ENCODE assay signal across 8 mouse cellular contexts in the genomic region with DNA sequence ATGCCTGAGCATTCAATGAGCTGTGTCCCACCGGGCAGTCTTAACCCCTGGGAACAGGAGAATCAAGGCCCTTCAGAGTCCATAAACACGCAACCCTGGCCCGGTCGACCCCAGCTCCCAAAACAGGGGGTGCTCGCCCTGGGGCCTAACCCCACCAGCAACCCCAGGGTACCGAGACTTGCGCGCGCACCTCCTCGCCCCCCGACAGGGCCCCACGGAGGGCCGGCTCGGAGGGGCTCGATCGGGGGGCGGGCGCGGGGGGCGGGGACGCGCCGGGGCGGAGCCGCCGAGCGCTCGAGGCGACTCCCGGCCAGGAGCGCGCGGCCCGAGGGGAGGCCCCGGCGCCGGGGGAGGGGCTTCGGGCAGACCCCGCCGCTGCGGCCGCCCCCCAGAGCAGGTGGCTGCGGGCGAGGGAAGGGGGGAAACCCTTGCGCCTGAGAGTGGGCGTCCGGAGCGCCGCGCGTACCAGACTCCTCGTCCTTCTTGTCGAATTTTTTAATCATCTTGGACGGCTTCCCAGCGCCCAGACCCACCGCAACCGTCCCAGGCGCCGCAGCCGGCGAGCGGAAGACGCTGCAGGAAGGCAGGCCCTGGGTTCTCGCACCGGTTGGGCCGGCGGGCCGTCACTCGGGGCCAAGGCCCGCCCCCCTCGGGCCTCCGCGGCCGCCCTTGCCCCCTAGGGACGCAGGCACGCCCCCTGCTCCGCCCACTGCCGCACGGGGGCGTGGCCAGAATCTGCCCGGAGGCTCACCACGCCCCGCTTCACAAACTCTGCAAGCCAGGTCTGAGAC. TPM values are rescaled to one million over a fixed set of nuclear protein-coding genes. Genes with fewer than 3 reads are reported as not detected.
DNase-seq lines count a peak whose midpoint lies in the region; ATAC-seq and TF ChIP-seq lines count a peak whose summit lies in the region.

A gene (minus strand): TSS at position 600 of the 791 bp plus-strand sequence.

- no peaks in the 10 kb centered on the region for H3K79me2 ChIP-seq in C2C12 (ENCODE audit: control insufficient read depth, insufficient read depth)

- H3K4me3 ChIP-seq in C2C12 (ENCODE audit: insufficient read depth, poor library complexity, severe bottlenecking), result peak within 1 kb of the TSS; percentile 57
- H3K4me3 ChIP-seq in erythroblast, embryonic 14.5 days (replicated peaks), result peak within 1 kb of the TSS; percentile 94
- H3K4me3 ChIP-seq in heart, embryonic 12.5 days, result peak within 1 kb of the TSS; percentile 78
- peak within 1 kb of the TSS; percentile 79 for H3K4me3 ChIP-seq in kidney, postnatal 0 days (replicated peaks; ENCODE audit: low read depth, low read length)
- peak within 1 kb of the TSS; percentile 74 for H3K4me3 ChIP-seq in liver, embryonic 11.5 days (ENCODE audit: low read depth, low read length)
- peak within 1 kb of the TSS; percentile 52 for H3K4me3 ChIP-seq in stomach, embryonic 14.5 days (ENCODE audit: low read depth, low read length)

- H3K9ac ChIP-seq in heart, embryonic 12.5 days, result peak within 1 kb of the TSS; percentile 84
- H3K9ac ChIP-seq in kidney, postnatal 0 days (ENCODE audit: low read depth, low read length), result peak within 1 kb of the TSS; percentile 67
- H3K9ac ChIP-seq in liver, embryonic 11.5 days (ENCODE audit: low read depth, low read length), result peak within 1 kb of the TSS; percentile 77
- peak within 1 kb of the TSS; percentile 57 for H3K9ac ChIP-seq in stomach, embryonic 14.5 days (replicated peaks; ENCODE audit: low read depth, low read length)

- H3K27ac ChIP-seq in heart, embryonic 12.5 days (ENCODE audit: poor library complexity, severe bottlenecking), result peak within 1 kb of the TSS; percentile 96
- peak within 1 kb of the TSS; percentile 96 for H3K27ac ChIP-seq in kidney, postnatal 0 days
- H3K27ac ChIP-seq in liver, embryonic 11.5 days (ENCODE audit: low read depth, low read length), result peak within 1 kb of the TSS; percentile 84
- H3K27ac ChIP-seq in stomach, embryonic 14.5 days (ENCODE audit: low read length), result peak within 1 kb of the TSS; percentile 95

- WGBS in heart, embryonic 12.5 days, result 1% methylated on average over 70 of the region's 83 CpGs
- under 1% methylated on average over 67 of the region's 83 CpGs for WGBS in kidney, postnatal 0 days
- under 1% methylated on average over 79 of the region's 83 CpGs for WGBS in liver, embryonic 11.5 days
- under 1% methylated on average over 76 of the region's 83 CpGs for WGBS in stomach, embryonic 14.5 days

- peak; percentile 97 for DNase-seq in brain, embryonic 14.5 days (ENCODE audit: low read depth)
- peak; percentile 95 for DNase-seq in kidney, postnatal 0 days (ENCODE audit: low spot score)
- DNase-seq in liver, embryonic 11.5 days (ENCODE audit: low spot score), result peak; percentile 96
- peak; percentile 97 for DNase-seq in naive thymus-derived CD4-positive, alpha-beta T cell, adult 2 months (ENCODE audit: low read depth)

- peak within 1 kb of the TSS; percentile 69 for H3K4me2 ChIP-seq in heart, embryonic 12.5 days
- H3K4me2 ChIP-seq in kidney, postnatal 0 days (ENCODE audit: low read length), result peak within 1 kb of the TSS; percentile 48
- peak within 1 kb of the TSS; percentile 58 for H3K4me2 ChIP-seq in liver, embryonic 11.5 days
- H3K4me2 ChIP-seq in stomach, embryonic 14.5 days (replicated peaks; ENCODE audit: low read depth, low read length), result peak within 1 kb of the TSS; percentile 55

- H3K4me1 ChIP-seq in erythroblast, embryonic 14.5 days (ENCODE audit: control insufficient read depth), result peaks cover 22% of the 10 kb centered on the region
- H3K4me1 ChIP-seq in heart, embryonic 12.5 days (replicated peaks), result peaks cover 11% of the 10 kb centered on the region
- no peaks in the 10 kb centered on the region for H3K4me1 ChIP-seq in kidney, postnatal 0 days (replicated peaks; ENCODE audit: insufficient read depth, low read length)
- H3K4me1 ChIP-seq in liver, embryonic 11.5 days (replicated peaks; ENCODE audit: control insufficient read depth, insufficient read depth, low read length), result peaks cover 9% of the 10 kb centered on the region; the same call in 1 of the 2 replicates
- no peaks in the 10 kb centered on the region for H3K4me1 ChIP-seq in stomach, embryonic 14.5 days (ENCODE audit: control insufficient read depth, insufficient read depth, low read length)

- H3K27me3 ChIP-seq in C2C12 (ENCODE audit: control insufficient read depth, insufficient read depth, insufficient read length), result no peaks in the 10 kb centered on the region
- H3K27me3 ChIP-seq in erythroblast, embryonic 14.5 days (ENCODE audit: control insufficient read depth), result no peaks in the 10 kb centered on the region
- H3K27me3 ChIP-seq in heart, embryonic 12.5 days (replicated peaks), result no peaks in the 10 kb centered on the region
- H3K27me3 ChIP-seq in kidney, postnatal 0 days (ENCODE audit: insufficient read depth, low read length), result no peaks in the 10 kb centered on the region
- H3K27me3 ChIP-seq in liver, embryonic 11.5 days (replicated peaks; ENCODE audit: control insufficient read depth, insufficient read depth, low read length), result no peaks in the 10 kb centered on the region
- H3K27me3 ChIP-seq in stomach, embryonic 14.5 days (ENCODE audit: control insufficient read depth, insufficient read depth, low read length), result no peaks in the 10 kb centered on the region

- TF ChIP-seq CTCF in C2C12 (IDR thresholded peaks at IDR 0.05; ENCODE audit: control insufficient read depth, insufficient read depth, insufficient read length), result no peak
- no peak for TF ChIP-seq CTCF in brain, embryonic 14.5 days (IDR thresholded peaks at IDR 0.05; ENCODE audit: borderline replicate concordance, extremely low read depth, insufficient read depth, insufficient read length)
- peak; percentile 50; the same call in 1 of the 2 replicates for TF ChIP-seq CTCF in kidney, postnatal 0 days (IDR thresholded peaks at IDR 0.05; ENCODE audit: low read depth)

- H3K9me3 ChIP-seq in erythroblast, embryonic 14.5 days (ENCODE audit: control insufficient read depth, low read length), result no peaks in the 10 kb centered on the region
- no peaks in the 10 kb centered on the region for H3K9me3 ChIP-seq in heart, embryonic 12.5 days (replicated peaks)
- H3K9me3 ChIP-seq in kidney, postnatal 0 days (replicated peaks; ENCODE audit: low read length), result no peaks in the 10 kb centered on the region
- H3K9me3 ChIP-seq in liver, embryonic 11.5 days (ENCODE audit: control insufficient read depth, low read length), result no peaks in the 10 kb centered on the region
- no peaks in the 10 kb centered on the region for H3K9me3 ChIP-seq in stomach, embryonic 14.5 days (ENCODE audit: control insufficient read depth, low read depth, low read length)

- TF ChIP-seq POLR2A in brain, embryonic 14.5 days (IDR thresholded peaks at IDR 0.05; ENCODE audit: borderline replicate concordance, extremely low read depth, insufficient read depth, insufficient read length, poor library complexity, severe bottlenecking), result peak; percentile 51

- ATAC-seq in heart, embryonic 12.5 days (ENCODE audit: insufficient number of reproducible peaks, low FRiP score), result peak; percentile 99
- ATAC-seq in kidney, postnatal 0 days (replicated peaks; ENCODE audit: low FRiP score, low read depth), result peak; percentile 99
- peak; percentile 98 for ATAC-seq in liver, embryonic 11.5 days (replicated peaks; ENCODE audit: low FRiP score)
- peak; percentile 98 for ATAC-seq in stomach, embryonic 14.5 days (ENCODE audit: insufficient number of reproducible peaks, insufficient read depth, low FRiP score, low read depth)

- H3K79me3 ChIP-seq in C2C12 (ENCODE audit: low read depth), result no peaks in the 10 kb centered on the region

- H3ac ChIP-seq in C2C12 (ENCODE audit: control insufficient read depth, insufficient read length, low read depth), result peak within 1 kb of the TSS; percentile 84

- H3K36me3 ChIP-seq in C2C12 (ENCODE audit: control insufficient read depth, insufficient read depth), result no peaks in the 10 kb centered on the region
- H3K36me3 ChIP-seq in erythroblast, embryonic 14.5 days (ENCODE audit: control insufficient read depth), result peaks cover 6% of the 10 kb centered on the region
- no peaks in the 10 kb centered on the region for H3K36me3 ChIP-seq in heart, embryonic 12.5 days
- H3K36me3 ChIP-seq in kidney, postnatal 0 days (ENCODE audit: insufficient read depth, low read length), result no peaks in the 10 kb centered on the region
- H3K36me3 ChIP-seq in liver, embryonic 11.5 days (ENCODE audit: control insufficient read depth, insufficient read depth, low read length), result no peaks in the 10 kb centered on the region
- no peaks in the 10 kb centered on the region for H3K36me3 ChIP-seq in stomach, embryonic 14.5 days (ENCODE audit: control insufficient read depth, insufficient read depth, low read length)

TF ChIP-seq in C2C12, 6 proteins besides CTCF, POLR2A, EP300 and RAD21:
- TF ChIP-seq USF1 (IDR thresholded peaks at IDR 0.05; ENCODE audit: low read depth) (no peak), MYOG (IDR thresholded peaks at IDR 0.05; ENCODE audit: control insufficient read depth, extremely low read depth, insufficient read length) (no peak), CEBPB (IDR thresholded peaks at IDR 0.05; ENCODE audit: low read depth) (no peak), MAX (IDR thresholded peaks at IDR 0.05) (no peak), FOSL1 (IDR thresholded peaks at IDR 0.05; ENCODE audit: insufficient read depth, low read length, poor library complexity, severe bottlenecking) (no peak), MYOD1 (IDR thresholded peaks at IDR 0.05; ENCODE audit: control insufficient read depth, insufficient read length, low read depth) (no peak)

RNA-seq across cellular contexts. Expression of the gene that starts here (rescaled TPM):
- polyA plus RNA-seq in C2C12 (2012; fragmentation: generic; extraction: Trizol), result 12.0 TPM
- polyA plus RNA-seq in brain, embryonic 14.5 days (2012; rRNA removed), result 42.1 and 54.6 TPM in 2 replicates
- 0.15 TPM in 2 replicates for polyA plus RNA-seq in erythroblast, embryonic 14.5 days (2012)
- polyA plus RNA-seq in heart, embryonic 12.5 days (2016; fragmentation: Nextera tagmentation; extraction: Ambion mirVana), result 29.7 and 30.8 TPM in 2 replicates
- polyA plus RNA-seq in kidney, postnatal 0 days (2015; fragmentation: Nextera tagmentation; extraction: Ambion mirVana), result 19.9 and 20.9 TPM in 2 replicates
- 17.9 and 19.4 TPM in 2 replicates for polyA plus RNA-seq in liver, embryonic 11.5 days (2014; fragmentation: Nextera tagmentation; extraction: Ambion mirVana)
- polyA plus RNA-seq in stomach, embryonic 14.5 days (2014; fragmentation: Nextera tagmentation; extraction: Ambion mirVana), result 28.7 and 30.5 TPM in 2 replicates

Comparison
In these comparisons a context has a peak if more than half of its experiments do, and no peak if none do; other contexts are left out.
1. Peak in every context shown above with its lines: DNase-seq, ATAC-seq, H3K4me3 ChIP-seq and H3K27ac ChIP-seq.
2. RNA of the gene that starts here (polyA plus RNA-seq): 42.1 to 54.6 TPM in brain, embryonic 14.5 days, 29.7 to 30.8 TPM in heart, embryonic 12.5 days, 28.7 to 30.5 TPM in stomach, embryonic 14.5 days, 19.9 to 20.9 TPM in kidney, postnatal 0 days, 17.9 to 19.4 TPM in liver, embryonic 11.5 days and 12.0 TPM in C2C12 (single experiment); 0.15 TPM in erythroblast, embryonic 14.5 days; every median in the first group is over 10 times any median in the second.